Mouse (Mus musculus) midbrain, embryonic 12.5 days (tissue): ENCODE results near the gene Dlg4. TPM values are rescaled to one million over a fixed set of nuclear protein-coding genes. Genes with fewer than 3 reads are reported as not detected.

Experiments used
- ATAC-seq: fragments of 200-750 bp; cut with Nextera tagmentation; 2 replicates; pipeline ENCODE4 v1.8.0; 2017; ENCODE audit warnings: low read depth, moderate TSS enrichment, moderate library complexity; ENCODE audit not compliant: low FRiP score
- H3K27ac ChIP-seq: fragments of 300-500 bp; sonication (generic); replicated peaks from 2 replicates; pipeline ENCODE4 v1.5.1; 2016; ENCODE audit warnings: mild to moderate bottlenecking
- H3K27me3 ChIP-seq: fragments of 300-500 bp; sonication (generic); 2 replicates; pipeline ENCODE4 v1.6.1; 2016; ENCODE audit warnings: mild to moderate bottlenecking
- H3K36me3 ChIP-seq: fragments of 300-500 bp; sonication (generic); 2 replicates; pipeline ENCODE4 v1.6.1; 2016
- H3K4me1 ChIP-seq: fragments of 300-500 bp; sonication (generic); 2 replicates; pipeline ENCODE4 v1.6.1; 2016
- H3K4me2 ChIP-seq: fragments of 300-500 bp; sonication (generic); replicated peaks from 2 replicates; pipeline ENCODE4 v1.6.1; 2016; ENCODE audit warnings: mild to moderate bottlenecking, moderate library complexity
- H3K4me3 ChIP-seq: fragments of 300-500 bp; sonication (generic); 2 replicates; pipeline ENCODE4 v1.5.1; 2016; ENCODE audit warnings: mild to moderate bottlenecking
- H3K9ac ChIP-seq: fragments of 300-500 bp; sonication (generic); replicated peaks from 2 replicates; pipeline ENCODE4 v1.6.1; 2016; ENCODE audit warnings: mild to moderate bottlenecking, moderate library complexity
- H3K9me3 ChIP-seq: fragments of 300-500 bp; sonication (generic); 2 replicates; pipeline ENCODE4 v1.6.1; 2016; ENCODE audit warnings: mild to moderate bottlenecking
- WGBS: fragments of 180-500 bp; shearing (Covaris S2); methylation state at CpG from one replicate; pipeline ENCODE4 v1.1.7; 2016; 5-methylcytosine and 5-hydroxymethylcytosine counted together
- polyA plus RNA-seq: library from polyadenylated mRNA; unstranded; fragments of >200 nt; fragmentation: Nextera tagmentation; extraction: Ambion mirVana; gene quantifications from 2 replicates; pipeline ENCODE4 v1.2.1, GENCODE M21; 2016

Gene Dlg4
- 23.9 and 30.2 TPM in 2 replicates for polyA plus RNA-seq

- Histone ChIP-seq H3K27ac (peak within 1 kb of the TSS; percentile 94), H3K4me1 (peaks cover 57% of the 10 kb centered on the region), H3K4me3 (peak within 1 kb of the TSS; percentile 72), H3K4me2 (peak within 1 kb of the TSS; percentile 91), H3K9me3 (no peaks in the 10 kb centered on the region), H3K36me3 (peaks cover 22% of the 10 kb centered on the region), H3K27me3 (no peaks in the 10 kb centered on the region), H3K9ac (peak within 1 kb of the TSS; percentile 94)
- 56% methylated on average over 3 of the region's 3 CpGs for WGBS
- no peak for ATAC-seq
These were observed at the start of gene Dlg4 for GRCm38 (mm10) chr11:70016669-70017068. Dlg4 (plus strand) TSS chr11:70016942.

GRCm38 (mm10) chr11:69968793-69969192 lies 47.9 kb upstream of the Dlg4 start:
- Histone ChIP-seq H3K27me3 (peaks cover 51% of the 10 kb centered on the region), H3K27ac (no peak overlapping the region), H3K36me3 (peaks cover 55% of the 10 kb centered on the region), H3K4me3 (no peak overlapping the region), H3K4me1 (peaks cover 11% of the 10 kb centered on the region), H3K9ac (no peak overlapping the region), H3K4me2 (no peak overlapping the region), H3K9me3 (no peaks in the 10 kb centered on the region)
- 91% methylated on average over 4 of the region's 4 CpGs for WGBS
- no peak for ATAC-seq

- Histone ChIP-seq H3K9ac (no peak overlapping the region), H3K4me2 (no peak overlapping the region), H3K4me3 (no peak overlapping the region), H3K27ac (no peak overlapping the region), H3K4me1 (peaks cover 11% of the 10 kb centered on the region), H3K9me3 (no peaks in the 10 kb centered on the region), H3K27me3 (peaks cover 37% of the 10 kb centered on the region), H3K36me3 (peaks cover 70% of the 10 kb centered on the region)
- 90% methylated on average over 6 of the region's 6 CpGs for WGBS
- ATAC-seq, result no peak
These were observed 46.5 kb upstream of the Dlg4 start for GRCm38 (mm10) chr11:69970222-69970621.

GRCm38 (mm10) chr11:69970775-69971174 lies 46.0 kb upstream of the Dlg4 start:
- Histone ChIP-seq H3K36me3 (peaks cover 75% of the 10 kb centered on the region), H3K9me3 (no peaks in the 10 kb centered on the region), H3K4me1 (peaks cover 11% of the 10 kb centered on the region), H3K9ac (no peak overlapping the region), H3K4me3 (no peak overlapping the region), H3K27ac (no peak overlapping the region), H3K27me3 (peaks cover 31% of the 10 kb centered on the region), H3K4me2 (no peak overlapping the region)
- 92% methylated on average over 3 of the region's 3 CpGs for WGBS
- no peak for ATAC-seq

GRCm38 (mm10) chr11:69974907-69975306 lies 41.8 kb upstream of the Dlg4 start:
- no peak overlapping the region for H3K4me3 ChIP-seq
- H3K27ac ChIP-seq, result no peak overlapping the region
- no peaks in the 10 kb centered on the region for H3K9me3 ChIP-seq
- no peak overlapping the region for H3K4me2 ChIP-seq
- no peaks in the 10 kb centered on the region for H3K27me3 ChIP-seq
- 95% methylated on average over 2 of the region's 2 CpGs for WGBS
- H3K36me3 ChIP-seq, result peaks cover 76% of the 10 kb centered on the region
- no peak overlapping the region for H3K9ac ChIP-seq
- peaks cover 7% of the 10 kb centered on the region for H3K4me1 ChIP-seq
- no peak for ATAC-seq

- no peak overlapping the region for H3K4me2 ChIP-seq
- no peak overlapping the region for H3K4me3 ChIP-seq
- peaks cover 66% of the 10 kb centered on the region for H3K36me3 ChIP-seq
- H3K9me3 ChIP-seq, result no peaks in the 10 kb centered on the region
- H3K27me3 ChIP-seq, result no peaks in the 10 kb centered on the region
- peaks cover 7% of the 10 kb centered on the region for H3K4me1 ChIP-seq
- H3K27ac ChIP-seq, result no peak overlapping the region
- H3K9ac ChIP-seq, result no peak overlapping the region
- no peak for ATAC-seq
- WGBS, result 89% methylated on average over 4 of the region's 4 CpGs
These were observed 40.5 kb upstream of the Dlg4 start for GRCm38 (mm10) chr11:69976271-69976670.

GRCm38 (mm10) chr11:69979827-69980195 lies 36.9 kb upstream of the Dlg4 start:
- H3K4me1 ChIP-seq, result peaks cover 29% of the 10 kb centered on the region
- H3K36me3 ChIP-seq, result peaks cover 46% of the 10 kb centered on the region
- H3K4me3 ChIP-seq, result peak overlapping the region; percentile 100
- peak overlapping the region; percentile 99 for H3K9ac ChIP-seq
- H3K27me3 ChIP-seq, result no peaks in the 10 kb centered on the region
- ATAC-seq, result no peak
- H3K4me2 ChIP-seq, result peak overlapping the region; percentile 85
- H3K9me3 ChIP-seq, result no peaks in the 10 kb centered on the region
- WGBS, result 4% methylated on average over 16 of the region's 16 CpGs
- peak overlapping the region; percentile 99 for H3K27ac ChIP-seq

- peak; percentile 93 for ATAC-seq
- WGBS, result 1% methylated on average over 38 of the region's 60 CpGs
- H3K36me3 ChIP-seq, result peaks cover 46% of the 10 kb centered on the region
These were observed 36.3 kb upstream of the Dlg4 start for GRCm38 (mm10) chr11:69980196-69981140.

GRCm38 (mm10) chr11:69981141-69981762 lies 35.5 kb upstream of the Dlg4 start, which contains the start of gene Ctdnep1:
Ctdnep1 (plus strand) TSS chr11:69981156.
- H3K4me1 ChIP-seq, result peaks cover 29% of the 10 kb centered on the region

More at GRCm38 (mm10) chr11:69980196-69981140, 36.3 kb upstream of the Dlg4 start:
- H3K4me2 ChIP-seq, result peak overlapping the region; percentile 85
- peak overlapping the region; percentile 99 for H3K27ac ChIP-seq
- H3K9me3 ChIP-seq, result no peaks in the 10 kb centered on the region
- H3K27me3 ChIP-seq, result no peaks in the 10 kb centered on the region
- peaks cover 29% of the 10 kb centered on the region for H3K4me1 ChIP-seq
- H3K4me3 ChIP-seq, result peak overlapping the region; percentile 100
- H3K9ac ChIP-seq, result peak overlapping the region; percentile 99

GRCm38 (mm10) chr11:69982225-69982624 lies 34.5 kb upstream of the Dlg4 start, which contains the start of gene Elp5:
Elp5 (minus strand) TSS chr11:69982517.
- Histone ChIP-seq H3K4me1 (peaks cover 29% of the 10 kb centered on the region), H3K9me3 (no peaks in the 10 kb centered on the region), H3K27me3 (no peaks in the 10 kb centered on the region), H3K27ac (peak within 1 kb of the TSS; percentile 99), H3K4me2 (peak within 1 kb of the TSS; percentile 85), H3K4me3 (peak within 1 kb of the TSS; percentile 100), H3K9ac (peak within 1 kb of the TSS; percentile 99), H3K36me3 (peaks cover 49% of the 10 kb centered on the region)
- WGBS, result 67% methylated on average over 8 of the region's 8 CpGs
- ATAC-seq, result no peak

More at GRCm38 (mm10) chr11:69981141-69981762, 35.5 kb upstream of the Dlg4 start, which contains the start of gene Ctdnep1:
- WGBS, result under 1% methylated on average over 39 of the region's 43 CpGs
- H3K27me3 ChIP-seq, result no peaks in the 10 kb centered on the region
- H3K36me3 ChIP-seq, result peaks cover 48% of the 10 kb centered on the region
- H3K4me2 ChIP-seq, result peak within 1 kb of the TSS; percentile 85
- peak within 1 kb of the TSS; percentile 99 for H3K27ac ChIP-seq
- no peaks in the 10 kb centered on the region for H3K9me3 ChIP-seq
- H3K9ac ChIP-seq, result peak within 1 kb of the TSS; percentile 99
- H3K4me3 ChIP-seq, result peak within 1 kb of the TSS; percentile 100
- peak; percentile 57 for ATAC-seq

- peak overlapping the region; percentile 99 for H3K9ac ChIP-seq
- H3K27ac ChIP-seq, result no peak overlapping the region
- no peak for ATAC-seq
- H3K4me2 ChIP-seq, result peak overlapping the region; percentile 85
- H3K4me1 ChIP-seq, result peaks cover 29% of the 10 kb centered on the region
- H3K36me3 ChIP-seq, result peaks cover 51% of the 10 kb centered on the region
- no peaks in the 10 kb centered on the region for H3K27me3 ChIP-seq
- peak overlapping the region; percentile 100; the same call in 1 of the 2 replicates for H3K4me3 ChIP-seq
- 30% methylated on average over 5 of the region's 5 CpGs for WGBS
- no peaks in the 10 kb centered on the region for H3K9me3 ChIP-seq
These were observed 33.9 kb upstream of the Dlg4 start for GRCm38 (mm10) chr11:69982877-69983276.
